Mouse (Mus musculus): Measurements from ENCODE around the gene Shf. TPM values are rescaled to one million over a fixed set of nuclear protein-coding genes. Genes with fewer than 3 reads are reported as not detected.
"Not testable (repeated sequence)": the region's sequence is repeated elsewhere in the genome, so short reads cannot be mapped to it uniquely, and the experiment has no call there.

Shf gene
- polyA plus RNA-seq, 1 experiment from 2014 or later, result 12.0 TPM

- H3K27ac ChIP-seq (replicated peaks), result 0 out of 2 replicates have a peak overlapping the region, but pooled peaks have one; percentile 28
- no peak overlapping the region for H3K4me3 ChIP-seq (replicated peaks)
- 53% methylated on average over 12 of the region's 12 CpGs for WGBS
- no peaks in the 10 kb centered on the region for H3K9me3 ChIP-seq (replicated peaks)
- peaks cover 36% of the 10 kb centered on the region for H3K36me3 ChIP-seq
- no peaks in the 10 kb centered on the region for H3K27me3 ChIP-seq (replicated peaks)
- H3K9ac ChIP-seq (replicated peaks), result no peak overlapping the region
- no peak for ATAC-seq (ENCODE audit: low FRiP score)
- H3K4me2 ChIP-seq, result no peak overlapping the region
- H3K4me1 ChIP-seq, result peaks cover 46% of the 10 kb centered on the region
Observed at GRCm38 (mm10) chr2:122354191-122354929, 14.6 kb downstream of the Shf start.

- Histone ChIP-seq H3K9ac (replicated peaks) (no peak overlapping the region), H3K4me3 (replicated peaks) (no peak overlapping the region), H3K4me1 (peaks cover 52% of the 10 kb centered on the region), H3K27me3 (replicated peaks) (no peaks in the 10 kb centered on the region), H3K9me3 (replicated peaks) (no peaks in the 10 kb centered on the region), H3K4me2 (no peak overlapping the region), H3K36me3 (peaks cover 34% of the 10 kb centered on the region), H3K27ac (replicated peaks) (0 out of 2 replicates have a peak overlapping the region, but pooled peaks have one; percentile 28)
- WGBS, result 66% methylated on average over 8 of the region's 8 CpGs
- ATAC-seq (ENCODE audit: low FRiP score), result no peak
Observed at GRCm38 (mm10) chr2:122353765-122354164, 15.2 kb downstream of the Shf start.

- Histone ChIP-seq H3K27ac (replicated peaks) (peak overlapping the region; percentile 34), H3K27me3 (replicated peaks) (no peaks in the 10 kb centered on the region), H3K4me2 (no peak overlapping the region), H3K36me3 (peaks cover 33% of the 10 kb centered on the region), H3K9ac (replicated peaks) (no peak overlapping the region), H3K4me1 (peaks cover 56% of the 10 kb centered on the region), H3K9me3 (replicated peaks) (no peaks in the 10 kb centered on the region), H3K4me3 (replicated peaks) (no peak overlapping the region)
- WGBS, result 64% methylated on average over 6 of the region's 6 CpGs
- ATAC-seq (ENCODE audit: low FRiP score), result no peak
Observed at GRCm38 (mm10) chr2:122352992-122353391, 16.0 kb downstream of the Shf start.

DNA sequence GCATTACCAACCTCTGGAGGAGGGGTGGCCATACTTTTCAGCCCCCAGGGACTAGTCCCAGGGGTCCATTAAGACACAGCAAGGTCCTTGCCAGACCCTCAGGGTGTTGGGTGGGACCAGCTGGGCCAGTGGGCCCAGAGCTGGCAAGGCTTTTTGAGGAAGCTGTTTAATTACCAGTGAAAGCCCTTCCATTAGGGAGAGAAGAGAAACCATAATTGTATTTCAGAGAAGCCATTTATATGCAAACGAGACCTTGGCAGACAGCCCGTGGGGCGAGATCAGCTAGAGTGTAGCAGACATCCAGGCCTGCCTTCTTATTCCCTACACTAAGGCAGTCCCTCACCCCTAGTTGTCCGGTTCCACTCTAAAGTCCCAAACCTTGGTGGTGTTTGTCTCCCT lies 17.0 kb downstream of the Shf start:
- Histone ChIP-seq H3K4me1 (peaks cover 60% of the 10 kb centered on the region), H3K27me3 (replicated peaks) (no peaks in the 10 kb centered on the region), H3K36me3 (peaks cover 22% of the 10 kb centered on the region), H3K4me2 (0 out of 2 replicates have a peak overlapping the region, but pooled peaks have one; percentile 2), H3K9ac (replicated peaks) (0 out of 2 replicates have a peak overlapping the region, but pooled peaks have one; percentile 10), H3K4me3 (replicated peaks) (no peak overlapping the region), H3K27ac (replicated peaks) (peak overlapping the region; percentile 87), H3K9me3 (replicated peaks) (no peaks in the 10 kb centered on the region)
- ATAC-seq (ENCODE audit: low FRiP score), result 0 out of 2 replicates have a peak, but pooled peaks have one; percentile 9
- 15% methylated on average over 4 of the region's 4 CpGs for WGBS

GRCm38 (mm10) chr2:122351156-122351930 lies 17.6 kb downstream of the Shf start:
- 57% methylated on average over 5 of the region's 5 CpGs for WGBS
- no peak for ATAC-seq (ENCODE audit: low FRiP score)
- H3K9me3 ChIP-seq (replicated peaks), result no peaks in the 10 kb centered on the region
- H3K4me2 ChIP-seq, result 0 out of 2 replicates have a peak overlapping the region, but pooled peaks have one; percentile 2
- no peaks in the 10 kb centered on the region for H3K27me3 ChIP-seq (replicated peaks)
- 0 out of 2 replicates have a peak overlapping the region, but pooled peaks have one; percentile 10 for H3K9ac ChIP-seq (replicated peaks)
- H3K27ac ChIP-seq (replicated peaks), result peak overlapping the region; percentile 87
- H3K4me1 ChIP-seq, result peaks cover 60% of the 10 kb centered on the region
- peaks cover 18% of the 10 kb centered on the region for H3K36me3 ChIP-seq
- no peak overlapping the region for H3K4me3 ChIP-seq (replicated peaks)

DNA sequence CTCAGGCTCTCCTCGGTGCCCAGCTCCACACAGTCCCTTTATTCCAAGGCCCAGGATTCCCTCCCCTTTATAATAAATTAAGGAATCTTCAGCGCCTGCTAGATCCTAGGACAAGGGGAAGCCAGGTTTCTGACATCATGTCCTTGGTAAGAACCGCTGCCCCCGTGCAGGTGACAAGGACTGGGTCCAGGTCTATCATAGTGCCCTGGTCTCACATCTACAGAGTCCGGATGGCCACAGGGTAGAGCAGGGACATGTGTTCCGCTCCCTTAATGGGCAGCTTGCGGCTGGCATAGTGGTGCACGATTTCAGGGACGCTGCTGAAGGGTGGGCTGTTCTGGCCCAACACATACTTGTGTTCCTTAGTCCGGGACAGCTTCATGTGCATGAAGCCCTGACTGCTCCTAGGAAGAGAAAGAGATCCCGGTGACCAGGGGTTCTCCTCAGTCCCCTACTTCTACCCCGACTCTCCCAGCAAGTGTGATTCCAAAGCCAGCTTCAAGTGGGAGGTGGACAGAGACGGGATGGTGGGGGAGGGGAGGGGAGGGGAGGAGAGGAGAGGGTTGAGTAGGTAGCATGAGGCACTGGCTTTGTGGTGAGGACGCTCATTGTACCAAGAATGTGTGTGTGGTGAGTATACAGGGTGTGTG lies 19.7 kb downstream of the Shf start:
- Histone ChIP-seq H3K27ac (replicated peaks) (peak overlapping the region; percentile 99), H3K9me3 (replicated peaks) (no peaks in the 10 kb centered on the region), H3K36me3 (0 out of 2 replicates have a peak, but pooled peaks cover 6% of the 10 kb centered on the region), H3K9ac (replicated peaks) (peak overlapping the region; percentile 85), H3K4me3 (replicated peaks) (peak overlapping the region; percentile 56), H3K4me1 (peaks cover 57% of the 10 kb centered on the region), H3K27me3 (replicated peaks) (no peaks in the 10 kb centered on the region), H3K4me2 (peak overlapping the region; percentile 70)
- WGBS, result 8% methylated on average over 14 of the region's 14 CpGs
- peak; percentile 51 for ATAC-seq (ENCODE audit: low FRiP score)

DNA sequence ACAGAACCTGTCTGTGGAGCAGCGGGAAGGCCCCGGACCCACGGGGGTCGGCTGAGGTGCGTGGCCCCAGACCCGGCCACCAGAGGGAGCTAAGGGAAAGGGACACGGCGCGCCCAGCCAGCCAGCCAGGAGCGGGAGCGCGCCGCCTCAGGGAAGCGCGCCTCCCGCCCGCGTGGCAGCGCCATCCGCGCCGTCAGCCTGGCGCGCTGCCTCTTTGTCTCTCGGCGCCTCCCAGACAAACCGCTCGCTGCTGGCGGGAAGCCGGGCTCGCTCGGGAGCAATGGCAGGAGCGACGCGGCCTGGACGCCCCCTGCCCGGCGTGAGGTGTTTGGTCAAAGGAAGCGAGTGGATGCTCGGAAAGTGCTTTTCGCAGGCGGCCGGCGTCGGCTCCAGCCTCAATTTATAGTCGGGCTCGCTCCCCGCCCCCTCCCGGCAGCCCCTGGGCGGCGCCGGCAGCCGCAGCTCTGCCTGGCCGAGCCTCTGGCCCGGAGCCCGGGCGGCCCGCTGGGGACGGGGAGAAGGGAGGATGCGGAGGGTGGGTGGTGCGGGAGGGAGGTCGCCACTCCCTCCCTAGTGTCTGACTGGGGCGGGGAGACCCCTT lies 20.3 kb downstream of the Shf start:
- peak; percentile 82 for ATAC-seq (ENCODE audit: low FRiP score)
- no peaks in the 10 kb centered on the region for H3K36me3 ChIP-seq
- peak overlapping the region; percentile 85 for H3K9ac ChIP-seq (replicated peaks)
- H3K27me3 ChIP-seq (replicated peaks), result no peaks in the 10 kb centered on the region
- H3K4me1 ChIP-seq, result peaks cover 51% of the 10 kb centered on the region
- peak overlapping the region; percentile 56 for H3K4me3 ChIP-seq (replicated peaks)
- 0% methylated on average over 50 of the region's 63 CpGs for WGBS
- H3K4me2 ChIP-seq, result peak overlapping the region; percentile 70
- peak overlapping the region; percentile 99 for H3K27ac ChIP-seq (replicated peaks)
- no peaks in the 10 kb centered on the region for H3K9me3 ChIP-seq (replicated peaks)

DNA sequence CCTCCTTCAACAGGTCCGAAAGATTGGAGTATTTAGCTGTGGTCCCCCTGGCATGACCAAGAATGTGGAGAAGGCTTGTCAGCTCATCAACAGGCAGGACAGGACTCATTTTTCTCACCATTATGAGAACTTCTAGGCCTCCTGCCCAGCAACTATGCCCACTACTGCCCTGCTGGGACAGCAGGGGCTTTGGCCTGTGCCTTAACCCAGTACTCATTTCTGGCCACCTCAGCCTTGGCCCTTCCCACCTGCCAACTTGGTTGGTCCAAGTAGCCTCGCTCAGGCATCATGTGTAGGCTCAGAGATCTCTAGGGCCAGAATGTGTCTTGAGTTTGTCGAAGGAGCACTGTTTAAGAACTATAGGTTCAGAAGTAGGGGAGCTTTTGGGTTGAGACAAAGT lies 21.7 kb downstream of the Shf start:
- Histone ChIP-seq H3K27me3 (replicated peaks) (no peaks in the 10 kb centered on the region), H3K4me1 (peaks cover 37% of the 10 kb centered on the region), H3K9me3 (replicated peaks) (no peaks in the 10 kb centered on the region), H3K4me2 (no peak overlapping the region), H3K4me3 (replicated peaks) (no peak overlapping the region), H3K36me3 (no peaks in the 10 kb centered on the region), H3K9ac (replicated peaks) (no peak overlapping the region), H3K27ac (replicated peaks) (no peak overlapping the region)
- 87% methylated on average over 3 of the region's 3 CpGs for WGBS
- ATAC-seq (ENCODE audit: low FRiP score), result no peak

- not testable (repeated sequence) for H3K4me2 ChIP-seq; H3K9me3 ChIP-seq (replicated peaks); H3K27me3 ChIP-seq (replicated peaks); H3K4me3 ChIP-seq (replicated peaks); ATAC-seq (ENCODE audit: low FRiP score); H3K27ac ChIP-seq (replicated peaks); H3K36me3 ChIP-seq; H3K9ac ChIP-seq (replicated peaks)
- WGBS, result 92% methylated on average over 6 of the region's 6 CpGs
- H3K4me1 ChIP-seq, result peaks cover 26% of the 10 kb centered on the region
Observed at GRCm38 (mm10) chr2:122346164-122346563, 22.8 kb downstream of the Shf start.

DNA sequence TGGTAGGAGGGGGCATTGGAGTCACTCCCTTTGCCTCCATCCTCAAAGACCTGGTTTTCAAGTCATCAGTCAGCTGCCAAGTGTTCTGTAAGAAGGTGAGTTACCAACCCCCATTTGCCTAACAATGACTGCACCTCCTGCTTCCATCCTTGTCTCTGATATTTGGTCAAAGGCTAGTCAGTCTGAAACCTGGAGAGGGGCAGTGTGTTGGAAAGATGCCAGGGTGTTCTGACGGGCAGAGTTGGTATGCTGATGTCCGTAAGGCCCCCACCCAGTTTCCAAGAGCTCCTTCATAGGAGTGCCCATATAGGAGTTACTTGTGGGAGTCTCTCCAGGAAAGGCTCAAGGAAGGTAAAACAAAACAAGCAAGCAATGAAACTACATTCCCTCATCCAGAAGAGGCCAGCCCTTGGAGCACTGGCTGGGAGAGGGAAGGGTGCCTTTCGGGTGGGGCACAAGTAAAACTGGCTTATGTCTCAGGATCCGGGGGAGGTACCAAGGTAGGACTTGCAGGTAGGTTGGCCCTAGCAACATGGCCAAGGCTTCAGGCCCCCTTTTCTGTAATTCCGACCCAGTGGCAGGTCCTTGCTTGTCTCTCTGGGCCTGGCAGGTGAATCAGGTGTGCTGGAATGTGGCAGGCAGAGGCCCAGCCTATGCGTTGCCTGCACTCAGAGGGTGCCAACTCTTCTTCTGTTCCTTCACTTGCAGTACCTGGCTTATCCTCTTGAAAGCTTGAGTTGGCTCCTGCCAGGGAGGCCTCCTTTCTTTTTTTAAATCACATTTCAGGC lies 23.7 kb downstream of the Shf start:
- no peak for ATAC-seq (ENCODE audit: low FRiP score)
- no peaks in the 10 kb centered on the region for H3K27me3 ChIP-seq (replicated peaks)

More for the DNA sequence above, 23.7 kb downstream of the Shf start:
- Histone ChIP-seq H3K4me2 (no peak overlapping the region), H3K9me3 (replicated peaks) (no peaks in the 10 kb centered on the region), H3K4me1 (peaks cover 21% of the 10 kb centered on the region), H3K9ac (replicated peaks) (no peak overlapping the region), H3K27ac (replicated peaks) (no peak overlapping the region), H3K4me3 (replicated peaks) (no peak overlapping the region), H3K36me3 (no peaks in the 10 kb centered on the region)
- 87% methylated on average over 6 of the region's 6 CpGs for WGBS
